Mouse (Mus musculus): ENCODE data around the gene Slc37a2. TPM values are rescaled to one million over a fixed set of nuclear protein-coding genes. Genes with fewer than 3 reads are reported as not detected.

Slc37a2 gene
- polyA plus RNA-seq (2012; rRNA removed) = 1.4 and 2.7 TPM in 2 replicates

GRCm38 (mm10) chr9:37255149-37255888, at the start of gene Slc37a2:
Gene Slc37a2 (minus strand): TSS chr9:37255738.

GRCm38 (mm10) chr9:37207929-37208411, 47.6 kb downstream of the Slc37a2 start, which contains the start of gene Tmem218:
Gene Tmem218 (plus strand): TSS chr9:37208223.

Other genes starting within 250 kb of the Slc37a2 start
- gene Pknox2, start 108.3 kb downstream of the Slc37a2 start, polyA plus RNA-seq (2012; rRNA removed) = 32.7 and 33.2 TPM in 2 replicates
- gene Tmem218, start 47.5 kb downstream of the Slc37a2 start, polyA plus RNA-seq (2012; rRNA removed) = 4.1 and 4.6 TPM in 2 replicates
- 2.6 and 3.1 TPM in 2 replicates for gene Ccdc15, start 92.7 kb upstream of the Slc37a2 start, polyA plus RNA-seq (2012; rRNA removed)
- gene Hepacam, start 111.6 kb upstream of the Slc37a2 start, polyA plus RNA-seq (2012; rRNA removed) = 19.7 and 20.5 TPM in 2 replicates
- 4.1 and 4.9 TPM in 2 replicates for gene Robo4, start 146.2 kb upstream of the Slc37a2 start, polyA plus RNA-seq (2012; rRNA removed)
- 5.2 and 8.2 TPM in 2 replicates for gene Robo3, start 177.5 kb upstream of the Slc37a2 start, polyA plus RNA-seq (2012; rRNA removed)
- 66.6 and 66.7 TPM in 2 replicates for gene Msantd2, start 233.6 kb upstream of the Slc37a2 start, polyA plus RNA-seq (2012; rRNA removed)

All from central nervous system, embryonic 18 days (tissue).